Mouse (Mus musculus): Measurements from ENCODE around the gene Shld2. TPM values are rescaled to one million over a fixed set of nuclear protein-coding genes. Genes with fewer than 3 reads are reported as not detected.

The Shld2 gene
- polyA plus RNA-seq, 1 experiment from 2014 or later, result 10.7 TPM

DNA sequence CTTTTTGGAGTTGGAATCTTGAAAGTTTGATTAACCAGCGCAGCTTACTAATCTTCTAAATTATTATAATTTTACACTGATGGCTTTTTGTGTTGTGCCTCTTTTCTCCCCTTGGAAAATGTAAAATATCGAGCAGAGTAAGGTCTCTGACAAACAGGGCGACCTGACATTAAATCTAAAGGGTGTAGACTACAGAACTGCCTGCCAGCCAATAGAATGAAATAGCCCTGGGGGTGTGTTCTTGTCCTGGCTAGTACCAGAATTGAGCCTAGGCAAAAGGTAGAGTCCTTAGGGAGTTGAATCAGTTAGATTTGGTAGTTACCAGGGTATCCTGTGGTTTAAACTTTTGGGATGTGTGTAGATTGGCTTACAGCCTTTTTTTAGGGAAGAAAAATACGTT is 1.4 kb upstream of the Shld2 start:
- no peak for TF ChIP-seq CTCF (IDR thresholded peaks at IDR 0.05; ENCODE audit: low read depth)
- no peak for ATAC-seq (ENCODE audit: insufficient read depth)
- peak; percentile 50 for DNase-seq
- peak overlapping the region; percentile 87 for H3K4me3 ChIP-seq (ENCODE audit: low read depth, low read length)
- 3% methylated on average over 4 of the region's 4 CpGs for WGBS
- no peaks in the 10 kb centered on the region for H3K4me1 ChIP-seq (ENCODE audit: insufficient read depth)
- no peaks in the 10 kb centered on the region for H3K27me3 ChIP-seq (ENCODE audit: insufficient read depth, low read length)
- H3K9me3 ChIP-seq (ENCODE audit: low read depth, low read length), result no peaks in the 10 kb centered on the region
- H3K9ac ChIP-seq, result peak overlapping the region; percentile 83
- peak overlapping the region; percentile 72 for H3K4me2 ChIP-seq
- no peak overlapping the region for H3K27ac ChIP-seq (ENCODE audit: low read depth)
- 0 out of 2 replicates have a peak, but pooled peaks cover 4% of the 10 kb centered on the region for H3K36me3 ChIP-seq (ENCODE audit: insufficient read depth)

DNA sequence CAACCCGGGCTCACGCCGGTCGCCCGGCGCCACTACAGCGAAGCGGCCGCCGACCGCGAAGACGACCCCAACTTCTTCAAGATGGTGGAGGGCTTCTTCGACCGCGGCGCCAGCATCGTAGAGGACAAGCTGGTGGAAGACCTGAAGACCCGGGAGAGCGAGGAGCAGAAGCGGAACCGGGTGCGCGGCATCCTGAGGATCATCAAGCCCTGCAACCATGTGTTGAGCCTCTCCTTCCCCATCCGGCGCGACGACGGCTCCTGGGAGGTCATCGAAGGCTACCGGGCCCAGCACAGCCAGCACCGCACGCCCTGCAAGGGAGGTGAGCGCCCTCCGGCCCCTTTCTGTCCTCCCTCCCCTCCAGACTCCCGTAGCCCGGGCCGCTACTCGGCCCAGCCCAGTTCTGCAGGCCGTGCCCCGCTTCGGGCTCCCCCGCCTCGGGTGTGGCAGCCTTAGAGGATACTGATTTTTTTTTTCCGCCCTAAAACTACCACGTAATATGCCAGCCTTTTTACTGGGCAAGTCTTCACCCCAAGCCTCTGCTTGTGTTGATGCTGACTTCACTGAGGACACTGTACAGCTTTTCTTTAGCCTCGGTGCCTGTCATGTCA is 833 bp upstream of the Shld2 start:
- TF ChIP-seq CTCF (IDR thresholded peaks at IDR 0.05; ENCODE audit: low read depth), result no peak
- under 1% methylated on average over 41 of the region's 47 CpGs for WGBS
- Histone ChIP-seq H3K4me1 (ENCODE audit: insufficient read depth) (no peaks in the 10 kb centered on the region), H3K9me3 (ENCODE audit: low read depth, low read length) (no peaks in the 10 kb centered on the region), H3K36me3 (ENCODE audit: insufficient read depth) (no peaks in the 10 kb centered on the region), H3K4me3 (ENCODE audit: low read depth, low read length) (peak overlapping the region; percentile 87), H3K27ac (ENCODE audit: low read depth) (peak overlapping the region; percentile 96), H3K27me3 (ENCODE audit: insufficient read depth, low read length) (no peaks in the 10 kb centered on the region), H3K9ac (peak overlapping the region; percentile 83), H3K4me2 (peak overlapping the region; percentile 72)
- DNase-seq (peak; percentile 55), ATAC-seq (ENCODE audit: insufficient read depth) (peak; percentile 26)

DNA sequence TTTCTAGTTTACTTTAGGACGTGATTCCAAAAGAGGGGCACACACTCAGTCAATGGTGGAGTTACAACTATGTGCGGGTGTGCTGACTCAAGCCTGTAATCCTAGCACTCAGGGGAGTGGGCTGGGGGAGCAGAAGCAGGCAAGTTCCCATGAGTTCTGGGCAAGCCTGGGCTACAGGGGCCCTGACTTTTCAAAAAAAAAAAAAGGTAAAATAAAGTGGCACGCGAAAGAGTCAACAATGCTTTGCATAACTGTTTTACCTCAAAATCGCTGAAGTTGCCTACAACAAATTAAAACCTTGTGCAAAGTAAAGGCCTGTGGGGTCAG is 423 bp downstream of the Shld2 start:
- H3K27ac ChIP-seq (ENCODE audit: low read depth), result peak overlapping the region; percentile 96
- H3K36me3 ChIP-seq (ENCODE audit: insufficient read depth), result no peaks in the 10 kb centered on the region
- peak overlapping the region; percentile 83 for H3K9ac ChIP-seq
- no peak for DNase-seq
- no peaks in the 10 kb centered on the region for H3K27me3 ChIP-seq (ENCODE audit: insufficient read depth, low read length)
- WGBS, result 8% methylated on average over 5 of the region's 5 CpGs
- peak overlapping the region; percentile 72 for H3K4me2 ChIP-seq
- H3K4me1 ChIP-seq (ENCODE audit: insufficient read depth), result no peaks in the 10 kb centered on the region
- no peak for ATAC-seq (ENCODE audit: insufficient read depth)
- peak overlapping the region; percentile 87 for H3K4me3 ChIP-seq (ENCODE audit: low read depth, low read length)
- no peaks in the 10 kb centered on the region for H3K9me3 ChIP-seq (ENCODE audit: low read depth, low read length)
- no peak for TF ChIP-seq CTCF (IDR thresholded peaks at IDR 0.05; ENCODE audit: low read depth)

DNA sequence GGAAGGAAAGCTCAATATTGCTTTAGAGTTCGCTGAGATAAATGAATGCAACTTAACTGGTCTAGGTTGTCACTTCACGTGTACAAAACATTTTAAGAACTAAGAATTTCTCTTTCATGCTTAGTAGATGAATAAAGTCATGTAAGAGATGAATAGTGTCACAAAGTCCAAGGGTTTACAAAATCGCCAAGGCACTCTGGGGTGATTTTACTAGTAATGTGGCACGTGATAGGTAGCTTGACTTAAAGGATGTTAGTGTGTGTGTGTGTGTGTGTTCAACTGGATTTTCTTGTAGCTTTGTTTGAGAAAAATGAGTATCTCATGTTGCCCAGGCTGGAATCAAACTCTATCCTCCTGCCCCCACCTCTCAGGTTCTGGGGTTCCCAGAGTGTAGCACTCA is 1.0 kb downstream of the Shld2 start:
- Histone ChIP-seq H3K4me1 (ENCODE audit: insufficient read depth) (no peaks in the 10 kb centered on the region), H3K36me3 (ENCODE audit: insufficient read depth) (no peaks in the 10 kb centered on the region), H3K27me3 (ENCODE audit: insufficient read depth, low read length) (no peaks in the 10 kb centered on the region), H3K4me3 (ENCODE audit: low read depth, low read length) (peak overlapping the region; percentile 87; the same call in 1 of the 2 replicates), H3K4me2 (peak overlapping the region; percentile 72), H3K9me3 (ENCODE audit: low read depth, low read length) (no peaks in the 10 kb centered on the region), H3K9ac (no peak overlapping the region), H3K27ac (ENCODE audit: low read depth) (no peak overlapping the region)
- peak; percentile 4 for DNase-seq
- no peak for TF ChIP-seq CTCF (IDR thresholded peaks at IDR 0.05; ENCODE audit: low read depth)
- 80% methylated on average over 4 of the region's 4 CpGs for WGBS
- ATAC-seq (ENCODE audit: insufficient read depth), result no peak

DNA sequence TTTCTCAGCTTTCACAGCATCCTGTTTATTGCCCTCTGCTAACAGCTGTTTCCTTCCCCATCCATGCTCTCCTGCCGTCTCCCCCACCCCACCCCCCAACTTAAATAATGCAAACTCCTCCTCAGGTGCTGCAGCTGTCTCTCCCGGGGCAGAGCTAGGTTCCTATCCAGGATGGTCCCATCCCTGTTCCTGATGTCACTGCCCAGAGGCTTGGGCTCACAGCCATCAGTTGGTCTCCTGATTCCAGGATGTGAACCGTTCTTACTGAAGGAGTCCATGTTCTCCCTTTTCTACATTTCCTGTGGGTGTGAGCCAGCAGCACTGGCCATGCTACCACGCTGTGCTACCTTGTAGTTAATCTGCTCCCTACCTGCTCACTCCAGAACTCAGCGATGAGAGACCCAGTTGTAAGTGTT is 7.0 kb downstream of the Shld2 start:
- Histone ChIP-seq H3K9me3 (ENCODE audit: low read depth, low read length) (no peaks in the 10 kb centered on the region), H3K4me3 (ENCODE audit: low read depth, low read length) (no peak overlapping the region), H3K27me3 (ENCODE audit: insufficient read depth, low read length) (no peaks in the 10 kb centered on the region), H3K4me2 (no peak overlapping the region), H3K36me3 (ENCODE audit: insufficient read depth) (no peaks in the 10 kb centered on the region), H3K27ac (ENCODE audit: low read depth) (no peak overlapping the region), H3K4me1 (ENCODE audit: insufficient read depth) (no peaks in the 10 kb centered on the region), H3K9ac (no peak overlapping the region)
- DNase-seq (no peak), ATAC-seq (ENCODE audit: insufficient read depth) (no peak)
- TF ChIP-seq CTCF (IDR thresholded peaks at IDR 0.05; ENCODE audit: low read depth), result no peak
- WGBS, result 30% methylated on average over 5 of the region's 5 CpGs

DNA sequence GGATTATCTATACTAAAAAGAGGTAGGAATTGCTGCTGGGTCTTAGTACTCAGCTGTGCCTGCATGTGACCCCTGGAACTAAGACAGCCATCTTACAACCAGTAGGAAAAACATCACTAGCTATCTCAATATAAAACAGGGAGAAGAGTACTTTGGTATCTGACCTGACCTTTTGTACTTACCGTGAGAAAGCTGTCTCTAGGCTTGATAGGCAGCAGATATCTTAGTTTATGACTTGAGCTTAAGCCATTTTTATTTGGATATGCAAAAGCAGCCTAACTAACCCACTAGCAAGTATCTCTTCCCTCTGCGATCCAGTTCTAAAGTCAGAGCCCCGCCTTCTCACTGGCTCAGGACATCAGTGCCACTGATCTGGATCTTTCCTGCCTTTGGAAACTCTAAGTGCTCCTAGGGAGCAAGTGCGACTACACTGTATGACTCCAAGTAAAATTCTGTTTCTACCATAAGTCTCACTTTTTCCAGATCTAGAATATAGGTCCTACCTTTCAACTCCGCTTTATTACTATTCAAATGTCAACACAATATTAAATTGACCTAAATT is 7.5 kb downstream of the Shld2 start:
- Histone ChIP-seq H3K36me3 (ENCODE audit: insufficient read depth) (no peaks in the 10 kb centered on the region), H3K4me3 (ENCODE audit: low read depth, low read length) (no peak overlapping the region), H3K4me1 (ENCODE audit: insufficient read depth) (no peaks in the 10 kb centered on the region), H3K27ac (ENCODE audit: low read depth) (no peak overlapping the region), H3K9me3 (ENCODE audit: low read depth, low read length) (no peaks in the 10 kb centered on the region), H3K9ac (no peak overlapping the region), H3K4me2 (no peak overlapping the region), H3K27me3 (ENCODE audit: insufficient read depth, low read length) (no peaks in the 10 kb centered on the region)
- WGBS, result 79% methylated on average over 5 of the region's 5 CpGs
- ATAC-seq (ENCODE audit: insufficient read depth), result no peak
- TF ChIP-seq CTCF (IDR thresholded peaks at IDR 0.05; ENCODE audit: low read depth), result no peak
- no peak for DNase-seq

DNA sequence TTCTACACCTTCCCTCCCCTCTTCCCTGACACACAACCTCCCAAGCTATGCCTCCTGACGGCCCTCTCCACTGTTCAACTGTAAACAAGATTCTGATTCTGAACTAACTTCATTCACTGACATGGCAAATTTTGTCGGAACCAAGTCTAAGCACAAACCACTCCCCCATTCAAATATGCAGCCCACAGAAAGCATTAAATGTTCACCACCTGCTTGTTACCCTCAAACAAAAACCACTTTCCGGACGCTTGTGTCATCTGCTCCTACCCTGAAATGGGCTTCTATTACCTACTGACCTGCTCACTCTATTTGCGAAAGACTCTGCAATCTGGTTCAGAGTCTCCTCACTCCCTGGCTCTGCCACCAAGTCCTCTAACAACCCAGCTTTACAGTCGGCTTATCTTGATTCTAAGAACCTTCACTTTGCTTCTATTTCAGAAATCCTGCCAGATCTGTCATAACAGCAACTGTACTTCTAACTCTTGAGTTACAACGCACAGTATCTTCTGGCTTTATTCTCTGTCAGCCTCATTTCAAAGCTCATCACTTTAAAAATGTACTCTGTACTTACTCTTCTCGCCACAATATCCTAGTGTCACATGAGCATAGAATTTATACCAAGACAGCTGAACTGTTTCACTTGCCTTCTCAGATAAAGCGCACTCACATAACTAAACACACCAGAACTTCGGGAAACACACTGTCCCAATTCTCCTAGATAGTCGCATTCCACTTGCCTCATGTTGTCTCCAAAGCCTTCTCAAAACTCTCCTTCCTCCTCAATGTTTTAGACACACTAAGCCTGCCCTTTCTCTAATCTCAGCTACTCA is 11.2 kb downstream of the Shld2 start:
- Histone ChIP-seq H3K4me3 (ENCODE audit: low read depth, low read length) (no peak overlapping the region), H3K4me2 (no peak overlapping the region), H3K9ac (no peak overlapping the region), H3K9me3 (ENCODE audit: low read depth, low read length) (no peaks in the 10 kb centered on the region), H3K27me3 (ENCODE audit: insufficient read depth, low read length) (no peaks in the 10 kb centered on the region), H3K4me1 (ENCODE audit: insufficient read depth) (no peaks in the 10 kb centered on the region), H3K36me3 (ENCODE audit: insufficient read depth) (no peaks in the 10 kb centered on the region), H3K27ac (ENCODE audit: low read depth) (no peak overlapping the region)
- WGBS, result 43% methylated on average over 11 of the region's 11 CpGs
- DNase-seq, result peak; percentile 29
- ATAC-seq (ENCODE audit: insufficient read depth), result no peak
- TF ChIP-seq CTCF (IDR thresholded peaks at IDR 0.05; ENCODE audit: low read depth), result no peak

All from lung, embryonic 14.5 days (tissue).